Mouse (Mus musculus) cerebellum, postnatal 4 days (tissue): ENCODE measurements around the gene Lrrn4cl.
"Not testable (repeated sequence)": the region's sequence is repeated elsewhere in the genome, so short reads cannot be mapped to it uniquely, and the experiment has no call there.

Experiments used
- DNase-seq, 2 experiments: peaks; one replicate each; pipeline ENCODE4 v3.0.0; 2022; ENCODE audit warnings: low spot score in 2 of 2, mixed read lengths in 1 of 2

Lrrn4cl gene

GRCm38 (mm10) chr19:8850402-8850901 is at the start of gene Lrrn4cl:
Gene Lrrn4cl (plus strand): TSS chr19:8850768.
- no peak for DNase-seq

- DNase-seq, result peak; percentile 73 to 88
Observed at GRCm38 (mm10) chr19:8802130-8802821, 48.3 kb upstream of the Lrrn4cl start, which contains the start of gene Zbtb3. Gene Zbtb3 (plus strand): TSS chr19:8802555.

DNA sequence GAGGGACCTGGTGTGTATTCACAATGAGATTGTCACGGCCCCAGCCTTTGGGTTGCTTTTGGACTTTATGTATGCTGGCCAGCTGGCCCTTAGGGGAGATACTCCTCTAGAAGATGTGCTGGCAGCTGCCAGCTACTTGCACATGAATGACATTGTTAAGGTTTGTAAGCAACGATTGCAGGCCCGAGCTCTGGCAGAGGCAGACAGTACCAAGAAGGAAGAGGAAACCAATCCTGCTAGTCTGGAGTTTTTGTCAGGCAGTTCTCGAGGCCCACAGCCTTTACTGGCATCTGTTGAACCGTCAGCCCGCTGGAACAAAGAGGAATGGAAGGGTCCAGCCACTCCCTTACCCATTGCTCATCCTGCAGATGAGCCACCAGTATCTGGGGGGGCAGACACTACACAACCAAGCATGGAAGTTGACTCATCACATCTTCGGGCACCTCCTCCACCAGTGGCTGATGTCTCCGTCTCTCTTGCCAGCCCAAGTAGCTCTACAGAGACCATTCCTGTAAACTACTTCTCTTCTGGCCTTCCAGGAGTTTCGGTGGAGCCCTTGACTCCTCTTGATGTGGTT is 47.3 kb upstream of the Lrrn4cl start:
- no peak for DNase-seq

DNA sequence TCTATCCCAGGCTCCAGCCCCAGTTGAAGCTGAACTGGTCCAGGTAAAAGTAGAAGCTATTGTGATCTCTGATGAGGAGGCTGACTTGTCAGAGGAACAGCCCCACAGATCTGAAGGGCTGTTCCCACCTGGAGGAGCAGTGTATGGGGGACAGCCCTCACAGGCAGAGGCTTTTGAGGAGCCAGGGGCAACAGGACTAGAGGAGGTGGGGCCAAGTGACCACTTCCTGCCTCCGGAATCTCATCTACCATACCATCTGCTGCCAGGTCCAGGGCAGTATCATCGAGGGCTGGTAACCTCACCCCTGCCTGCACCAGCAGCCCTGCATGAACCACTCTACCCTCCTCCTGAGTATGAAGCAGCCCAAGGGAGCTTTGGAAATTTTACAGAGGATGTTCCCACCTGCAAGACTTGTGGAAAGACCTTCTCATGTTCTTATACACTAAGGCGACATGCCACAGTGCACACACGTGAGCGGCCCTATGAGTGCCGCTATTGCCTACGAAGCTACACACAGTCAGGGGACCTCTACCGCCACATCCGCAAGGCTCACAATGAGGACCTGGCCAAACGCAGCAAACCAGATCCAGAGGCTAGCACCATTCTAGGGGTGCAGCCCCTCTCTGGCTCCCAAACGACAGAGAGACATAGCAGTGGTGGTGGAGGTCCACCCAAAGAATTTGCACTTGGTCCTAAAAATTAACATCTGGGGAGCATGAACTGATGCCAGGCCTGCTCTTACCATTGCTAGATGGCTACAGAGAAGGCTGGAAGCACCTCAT is 46.5 kb upstream of the Lrrn4cl start:
- DNase-seq, result no peak

DNA sequence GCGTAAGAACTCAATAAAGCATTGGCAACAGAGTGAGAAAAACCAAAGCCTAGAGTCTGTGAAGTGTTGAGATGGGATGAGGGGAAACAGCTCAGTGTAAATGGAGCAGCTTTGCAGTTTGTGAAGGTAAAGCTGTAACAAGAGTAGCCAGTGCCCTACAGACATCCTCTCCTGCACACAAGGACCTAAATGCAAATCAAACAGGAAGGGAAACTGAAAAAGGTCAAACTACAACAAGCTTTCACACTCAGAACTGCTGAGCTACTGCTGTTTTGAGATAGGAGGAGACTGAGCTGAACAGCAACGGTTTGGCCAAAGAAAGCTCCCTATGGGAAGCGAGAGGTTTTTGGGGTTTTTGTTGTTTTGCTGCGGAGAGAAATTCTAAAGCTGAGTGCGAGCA is 43.8 kb upstream of the Lrrn4cl start:
- DNase-seq, result no peak

- DNase-seq, result no peak
Observed at GRCm38 (mm10) chr19:8815812-8816211, 34.8 kb upstream of the Lrrn4cl start.

DNA sequence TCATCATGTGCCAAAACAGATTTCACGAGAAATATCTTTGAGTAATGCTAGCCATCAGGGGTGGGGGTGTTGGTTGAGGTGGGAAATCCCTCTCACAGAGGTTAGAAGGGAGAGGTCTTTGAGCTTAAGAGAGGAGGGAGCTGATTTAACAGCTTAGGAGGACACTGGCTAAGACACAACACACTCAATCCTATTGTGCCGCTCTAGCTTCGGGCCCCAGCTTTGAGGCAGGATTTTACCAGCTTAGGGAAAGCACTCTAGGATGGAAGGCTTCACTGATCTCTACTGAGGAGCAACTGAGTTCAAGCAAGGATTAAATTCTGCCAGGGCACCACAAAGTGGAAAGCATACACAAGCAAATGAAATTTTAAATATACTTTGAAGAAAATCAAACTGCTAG is 33.6 kb upstream of the Lrrn4cl start:
- DNase-seq, result no peak

DNA sequence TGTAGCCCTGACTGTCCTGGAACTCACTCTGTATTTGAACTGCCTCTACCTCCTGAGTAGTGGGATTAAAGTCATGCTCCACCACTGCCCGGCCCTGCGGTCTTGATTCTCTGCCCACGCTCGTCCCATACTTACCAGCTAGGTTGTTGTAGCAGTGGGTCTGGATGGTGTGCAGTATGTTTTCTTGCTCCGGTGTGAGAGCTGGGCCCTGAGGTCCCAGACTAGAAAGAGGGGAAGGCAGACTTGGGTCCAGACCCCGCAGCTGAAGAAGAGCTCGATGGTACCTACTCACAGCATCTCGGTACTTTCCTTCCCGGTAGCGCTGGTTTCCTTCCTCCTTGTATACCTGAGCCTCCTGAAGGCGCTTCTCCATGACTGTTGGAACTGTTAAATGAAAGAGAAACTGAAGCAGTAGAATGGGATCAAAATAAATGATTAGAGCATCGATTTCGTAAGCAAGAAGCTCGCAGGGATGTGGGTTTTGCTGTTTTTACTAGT is 32.2 kb upstream of the Lrrn4cl start:
- DNase-seq, result no peak

GRCm38 (mm10) chr19:8818801-8819595 is 31.6 kb upstream of the Lrrn4cl start, which contains the start of gene Ttc9c:
Gene Ttc9c (minus strand): TSS chr19:8819333.
- peak; percentile 82 to 91 for DNase-seq

GRCm38 (mm10) chr19:8819596-8820423 is 30.8 kb upstream of the Lrrn4cl start, which contains the start of gene Hnrnpul2:
Gene Hnrnpul2 (plus strand): TSS chr19:8820010.
- DNase-seq, result peak; percentile 94 to 96

DNA sequence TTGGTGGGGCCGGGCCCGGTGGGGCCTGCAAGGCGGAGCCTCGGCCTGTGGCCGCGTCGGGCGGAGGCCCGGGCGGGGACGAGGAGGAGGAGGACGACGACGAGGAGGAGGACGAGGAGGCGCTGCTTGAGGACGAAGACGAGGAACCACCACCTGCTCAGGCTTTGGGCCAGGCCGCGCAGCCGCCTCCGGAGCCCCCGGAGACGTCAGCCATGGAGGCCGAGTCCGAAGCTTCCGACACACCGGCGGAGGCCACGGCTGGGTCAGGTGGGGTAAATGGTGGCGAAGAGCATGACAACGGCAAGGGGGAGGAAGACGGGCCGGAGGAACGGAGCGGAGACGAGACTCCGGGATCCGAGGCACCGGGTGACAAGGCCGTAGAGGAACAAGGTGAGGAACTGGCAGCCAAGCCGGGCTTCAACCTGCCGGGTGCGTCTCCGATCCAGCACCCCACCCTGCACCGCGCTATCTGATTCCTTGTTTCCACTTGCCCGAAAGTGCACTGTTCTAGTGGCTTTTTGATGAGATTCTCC is 30.1 kb upstream of the Lrrn4cl start:
- DNase-seq, result no peak

GRCm38 (mm10) chr19:8821146-8821545 is 29.4 kb upstream of the Lrrn4cl start:
- DNase-seq, result no peak

GRCm38 (mm10) chr19:8822696-8823095 is 27.9 kb upstream of the Lrrn4cl start:
- no peak for DNase-seq

- no peak for DNase-seq
Observed at GRCm38 (mm10) chr19:8829660-8830059, 20.9 kb upstream of the Lrrn4cl start, which contains the start of gene AC129217.1. Gene AC129217.1 (plus strand): TSS chr19:8829773.

DNA sequence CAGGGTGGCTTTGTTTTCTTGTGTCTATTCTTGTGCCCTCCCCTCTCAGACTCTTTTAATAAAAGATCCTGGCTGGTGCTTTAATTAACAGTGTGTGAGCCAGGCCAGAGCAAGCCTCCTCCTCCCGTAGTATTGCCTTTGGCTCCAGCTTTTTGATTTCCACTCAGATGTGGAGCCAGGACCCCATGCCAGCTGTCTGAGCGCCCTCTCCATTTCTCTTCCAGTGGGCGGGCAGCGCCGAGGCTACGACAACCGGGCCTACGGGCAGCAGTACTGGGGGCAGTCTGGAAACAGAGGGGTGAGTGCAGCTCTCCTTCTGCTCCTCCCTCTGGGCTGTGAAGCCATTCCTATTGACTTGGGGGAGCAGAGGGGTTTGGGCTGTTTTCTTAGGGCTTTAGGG is 19.9 kb upstream of the Lrrn4cl start:
- DNase-seq, result no peak

DNA sequence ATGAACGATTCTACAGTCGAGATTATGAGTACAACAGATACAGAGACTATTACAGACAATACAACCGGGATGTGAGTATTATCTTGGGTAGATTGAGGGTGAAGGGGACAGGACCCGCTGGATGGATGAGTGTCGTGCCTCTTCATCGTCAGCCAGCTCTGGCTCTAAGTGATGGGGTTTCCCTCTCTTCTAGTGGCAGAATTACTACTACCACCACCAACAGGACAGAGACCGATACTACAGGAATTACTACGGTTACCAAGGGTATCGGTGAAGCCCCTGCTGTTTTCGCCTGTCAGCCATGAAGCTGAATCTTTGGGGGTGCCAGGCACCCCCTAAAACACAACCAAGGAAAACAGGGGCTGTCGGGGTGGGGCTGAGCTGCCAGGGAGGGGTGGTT is 19.3 kb upstream of the Lrrn4cl start:
- no peak for DNase-seq

DNA sequence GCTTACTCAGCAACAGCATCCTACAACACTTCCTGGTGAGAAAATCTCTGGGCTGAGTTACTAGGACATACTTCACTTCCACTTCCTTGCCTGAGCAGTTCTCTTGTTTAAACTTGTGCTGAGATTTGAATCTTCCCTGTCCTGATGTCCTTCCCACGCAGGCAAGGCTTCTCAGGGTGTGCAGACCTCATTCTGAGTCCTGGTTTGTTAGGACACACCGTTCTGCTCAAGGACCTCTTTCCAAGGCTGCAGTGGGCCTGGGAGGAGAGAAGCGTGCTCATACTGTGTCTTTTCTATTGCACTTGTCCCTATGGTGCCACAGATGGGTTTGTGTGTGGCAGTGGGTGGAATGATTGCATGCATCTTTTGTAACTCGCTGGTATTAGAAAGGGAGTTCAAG is 17.6 kb upstream of the Lrrn4cl start:
- no peak for DNase-seq

DNA sequence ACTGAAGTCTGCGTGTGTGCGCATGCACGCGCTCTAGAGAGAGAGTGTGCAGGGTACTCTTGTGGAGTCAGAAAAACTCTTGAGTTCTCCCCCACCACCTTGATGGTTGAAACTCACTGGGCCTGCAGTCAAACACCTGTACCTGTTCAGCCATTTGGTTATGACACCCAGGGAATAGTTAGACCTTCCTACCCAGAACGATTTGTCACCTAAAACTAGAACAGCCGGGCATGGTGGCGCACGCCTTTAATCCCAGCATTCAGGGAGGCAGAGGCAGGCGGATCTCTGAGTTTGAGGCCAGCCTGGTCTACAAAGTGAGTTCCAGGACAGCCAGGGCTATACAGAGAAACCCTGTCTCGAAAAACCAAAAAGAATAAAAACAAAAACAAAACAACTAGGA is 14.2 kb upstream of the Lrrn4cl start:
- not testable (repeated sequence) for DNase-seq

DNA sequence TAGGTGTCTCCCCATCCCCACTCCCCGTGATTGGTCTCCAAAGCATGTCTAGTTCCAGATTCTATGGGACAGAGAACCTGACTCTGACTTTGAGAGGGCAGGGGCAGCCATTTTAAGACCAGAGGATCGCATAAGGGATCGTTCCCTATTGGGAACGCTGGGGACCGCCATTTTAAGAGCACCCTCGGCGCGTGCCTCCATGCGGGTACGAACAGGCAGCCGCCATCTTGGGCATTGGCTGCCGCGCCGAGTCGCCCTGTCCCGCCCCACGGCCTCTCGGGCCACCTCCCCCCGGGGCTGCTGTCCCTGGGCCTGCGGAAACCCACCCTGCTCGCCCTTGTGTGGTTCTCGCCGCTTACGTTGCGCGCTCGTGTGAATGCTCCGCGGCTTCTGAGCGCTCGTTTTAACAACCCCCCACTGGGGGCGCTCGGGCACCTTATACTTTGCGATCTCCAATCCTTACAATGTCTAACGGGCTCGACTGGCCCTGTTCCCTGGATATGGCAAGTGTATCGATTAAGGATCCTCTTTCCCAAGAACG is 13.2 kb upstream of the Lrrn4cl start, which contains the start of gene Bscl2:
Gene Bscl2 (plus strand): TSS at position 217 of the 541 bp plus-strand sequence.
- DNase-seq, result peak; percentile 79 to 84
